Mouse (Mus musculus) forebrain, embryonic 11.5 days (tissue): Measurements from ENCODE around the gene Ankrd44. TPM values are rescaled to one million over a fixed set of nuclear protein-coding genes. Genes with fewer than 3 reads are reported as not detected.

Source experiments
- ATAC-seq: fragments of 200-750 bp; cut with Nextera tagmentation; replicated peaks from 2 replicates; pipeline ENCODE4 v1.8.0; 2017; ENCODE audit warnings: moderate TSS enrichment; ENCODE audit not compliant: low FRiP score
- DNase-seq: peaks from one replicate; pipeline ENCODE4 v3.0.0-alpha.2; 2017; ENCODE audit warnings: low spot score
- H3K27ac ChIP-seq: fragments of 300-500 bp; sonication (generic); 2 replicates; pipeline ENCODE4 v1.5.1; 2014; ENCODE audit warnings: low read depth, low read length
- H3K27me3 ChIP-seq: fragments of 300-500 bp; sonication (generic); 2 replicates; pipeline ENCODE4 v1.6.1; 2014; ENCODE audit warnings: mild to moderate bottlenecking, low read length, mixed read lengths; ENCODE audit not compliant: control insufficient read depth, insufficient read depth
- H3K36me3 ChIP-seq: fragments of 300-500 bp; sonication (generic); 2 replicates; pipeline ENCODE4 v1.6.1; 2014; ENCODE audit warnings: mild to moderate bottlenecking, low read length, moderate library complexity, mixed read lengths; ENCODE audit not compliant: control insufficient read depth, insufficient read depth
- H3K4me1 ChIP-seq: fragments of 300-500 bp; sonication (generic); replicated peaks from 2 replicates; pipeline ENCODE4 v1.6.1; 2014; ENCODE audit warnings: low read length, mixed read lengths; ENCODE audit not compliant: control insufficient read depth, insufficient read depth
- H3K4me2 ChIP-seq: fragments of 300-500 bp; sonication (generic); 2 replicates; pipeline ENCODE4 v1.6.1; 2014; ENCODE audit warnings: low read depth, mild to moderate bottlenecking, low read length, moderate library complexity, mixed read lengths; ENCODE audit not compliant: severe bottlenecking
- H3K4me3 ChIP-seq: fragments of 300-500 bp; sonication (generic); 2 replicates; pipeline ENCODE4 v1.5.1; 2014; ENCODE audit warnings: low read depth, low read length
- H3K9ac ChIP-seq: fragments of 300-500 bp; sonication (generic); 2 replicates; pipeline ENCODE4 v1.6.1; 2014; ENCODE audit warnings: low read length
- H3K9me3 ChIP-seq: fragments of 300-500 bp; sonication (generic); 2 replicates; pipeline ENCODE4 v1.6.1; 2016; ENCODE audit warnings: low read length, mixed read lengths; ENCODE audit not compliant: control insufficient read depth
- WGBS: fragments of 180-500 bp; shearing (Covaris S2); extraction: QIAGEN DNeasy Blood & Tissue Kit; methylation state at CpG from one replicate; pipeline ENCODE4 v1.1.7; 2014; 5-methylcytosine and 5-hydroxymethylcytosine counted together
- polyA plus RNA-seq: library from polyadenylated mRNA; unstranded; fragments of >200 nt; fragmentation: Nextera tagmentation; extraction: Ambion mirVana; gene quantifications from 2 replicates; pipeline ENCODE4 v1.2.1, GENCODE M21; 2014

Gene Ankrd44
- polyA plus RNA-seq, 1 experiment from 2014 or later: 19.3 TPM

GRCm38 (mm10) chr1:54734917-54735664, 191.1 kb downstream of the Ankrd44 start:
- no peak overlapping the region for H3K4me2 ChIP-seq
- H3K27ac ChIP-seq: no peak overlapping the region
- DNase-seq (no peak), ATAC-seq (no peak)
- H3K27me3 ChIP-seq: no peaks in the 10 kb centered on the region
- no peaks in the 10 kb centered on the region for H3K36me3 ChIP-seq
- H3K9ac ChIP-seq: no peak overlapping the region
- no peaks in the 10 kb centered on the region; the same call in 1 of the 2 replicates for H3K4me1 ChIP-seq
- H3K4me3 ChIP-seq: no peak overlapping the region
- H3K9me3 ChIP-seq: no peaks in the 10 kb centered on the region
- 77% methylated on average over 17 of the region's 17 CpGs for WGBS

- no peak overlapping the region for H3K9ac ChIP-seq
- 97% methylated on average over 5 of the region's 5 CpGs for WGBS
- ATAC-seq (no peak), DNase-seq (no peak)
- no peaks in the 10 kb centered on the region for H3K27me3 ChIP-seq
- H3K4me3 ChIP-seq: no peak overlapping the region
- no peaks in the 10 kb centered on the region for H3K36me3 ChIP-seq
- no peaks in the 10 kb centered on the region for H3K9me3 ChIP-seq
- H3K4me2 ChIP-seq: no peak overlapping the region
- H3K27ac ChIP-seq: no peak overlapping the region
- no peaks in the 10 kb centered on the region for H3K4me1 ChIP-seq
Measured at GRCm38 (mm10) chr1:54729316-54729715, 196.9 kb downstream of the Ankrd44 start.

GRCm38 (mm10) chr1:54726555-54726954, 199.6 kb downstream of the Ankrd44 start:
- 85% methylated on average over 2 of the region's 2 CpGs for WGBS

GRCm38 (mm10) chr1:54716921-54717320, 209.3 kb downstream of the Ankrd44 start:
- Histone ChIP-seq H3K4me1 (no peaks in the 10 kb centered on the region), H3K27ac (no peak overlapping the region), H3K4me2 (no peak overlapping the region), H3K4me3 (no peak overlapping the region), H3K36me3 (no peaks in the 10 kb centered on the region), H3K9ac (no peak overlapping the region), H3K9me3 (no peaks in the 10 kb centered on the region), H3K27me3 (no peaks in the 10 kb centered on the region)
- ATAC-seq (no peak), DNase-seq (no peak)
- WGBS: 92% methylated on average over 6 of the region's 6 CpGs

More at GRCm38 (mm10) chr1:54726555-54726954, 199.6 kb downstream of the Ankrd44 start:
- no peak for DNase-seq
- Histone ChIP-seq H3K9ac (no peak overlapping the region), H3K27me3 (no peaks in the 10 kb centered on the region), H3K36me3 (no peaks in the 10 kb centered on the region; the same call in 1 of the 2 replicates), H3K4me1 (no peaks in the 10 kb centered on the region), H3K4me2 (no peak overlapping the region), H3K9me3 (no peaks in the 10 kb centered on the region), H3K4me3 (no peak overlapping the region), H3K27ac (no peak overlapping the region)
- no peak for ATAC-seq

GRCm38 (mm10) chr1:54715061-54715760, 211.0 kb downstream of the Ankrd44 start:
- H3K36me3 ChIP-seq: no peaks in the 10 kb centered on the region
- no peak for DNase-seq
- no peak overlapping the region for H3K27ac ChIP-seq
- no peaks in the 10 kb centered on the region for H3K4me1 ChIP-seq
- H3K4me2 ChIP-seq: no peak overlapping the region
- H3K4me3 ChIP-seq: no peak overlapping the region
- H3K27me3 ChIP-seq: no peaks in the 10 kb centered on the region
- 79% methylated on average over 8 of the region's 8 CpGs for WGBS
- no peak overlapping the region for H3K9ac ChIP-seq
- ATAC-seq: no peak
- no peaks in the 10 kb centered on the region for H3K9me3 ChIP-seq

- Histone ChIP-seq H3K27ac (no peak overlapping the region), H3K27me3 (no peaks in the 10 kb centered on the region), H3K36me3 (no peaks in the 10 kb centered on the region), H3K4me1 (no peaks in the 10 kb centered on the region), H3K9me3 (no peaks in the 10 kb centered on the region), H3K4me3 (no peak overlapping the region), H3K4me2 (no peak overlapping the region), H3K9ac (no peak overlapping the region)
- 48% methylated on average over 11 of the region's 11 CpGs for WGBS
- no peak for DNase-seq
- ATAC-seq: no peak
Measured at GRCm38 (mm10) chr1:54713231-54714173, 212.7 kb downstream of the Ankrd44 start.

- DNase-seq: no peak
- Histone ChIP-seq H3K36me3 (no peaks in the 10 kb centered on the region), H3K27ac (no peak overlapping the region), H3K4me1 (0 out of 2 replicates have a peak, but pooled peaks cover 2% of the 10 kb centered on the region), H3K4me2 (no peak overlapping the region), H3K4me3 (no peak overlapping the region), H3K9me3 (no peaks in the 10 kb centered on the region), H3K9ac (no peak overlapping the region), H3K27me3 (no peaks in the 10 kb centered on the region)
- 94% methylated on average over 3 of the region's 3 CpGs for WGBS
- ATAC-seq: no peak
Measured at GRCm38 (mm10) chr1:54711568-54711967, 214.6 kb downstream of the Ankrd44 start.

- Histone ChIP-seq H3K27me3 (no peaks in the 10 kb centered on the region), H3K4me1 (0 out of 2 replicates have a peak, but pooled peaks cover 2% of the 10 kb centered on the region), H3K27ac (no peak overlapping the region), H3K36me3 (no peaks in the 10 kb centered on the region), H3K4me3 (no peak overlapping the region), H3K9ac (no peak overlapping the region), H3K9me3 (no peaks in the 10 kb centered on the region), H3K4me2 (no peak overlapping the region)
- WGBS: 93% methylated on average over 1 of the region's 1 CpGs
- ATAC-seq (no peak), DNase-seq (no peak)
Measured at GRCm38 (mm10) chr1:54710550-54710949, 215.6 kb downstream of the Ankrd44 start.
